Mouse (Mus musculus): ENCODE results near the gene Acot8.

Gene Acot8

DNA sequence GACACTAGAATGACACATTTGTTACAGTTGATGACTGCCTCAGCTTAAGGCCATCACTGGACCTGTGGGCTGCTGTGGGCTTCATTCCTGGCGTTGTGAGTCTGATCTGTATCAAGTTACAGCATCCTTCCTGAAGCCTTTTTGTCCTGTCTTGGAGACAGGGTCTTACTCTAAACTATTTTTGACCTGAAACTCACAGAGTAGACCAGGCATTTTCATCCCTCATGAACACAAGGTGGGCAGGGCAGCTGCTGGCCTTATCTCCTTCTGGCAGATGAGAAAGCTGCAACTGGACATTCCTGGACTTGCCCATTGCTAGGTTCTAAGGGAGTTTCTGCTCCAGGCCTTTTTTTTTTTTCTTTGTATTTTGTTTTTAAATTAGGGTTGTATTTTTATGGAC is 46.0 kb downstream of the Acot8 start:
- in situ Hi-C loops (cut with MboI, MseI) = no loop called here

DNA sequence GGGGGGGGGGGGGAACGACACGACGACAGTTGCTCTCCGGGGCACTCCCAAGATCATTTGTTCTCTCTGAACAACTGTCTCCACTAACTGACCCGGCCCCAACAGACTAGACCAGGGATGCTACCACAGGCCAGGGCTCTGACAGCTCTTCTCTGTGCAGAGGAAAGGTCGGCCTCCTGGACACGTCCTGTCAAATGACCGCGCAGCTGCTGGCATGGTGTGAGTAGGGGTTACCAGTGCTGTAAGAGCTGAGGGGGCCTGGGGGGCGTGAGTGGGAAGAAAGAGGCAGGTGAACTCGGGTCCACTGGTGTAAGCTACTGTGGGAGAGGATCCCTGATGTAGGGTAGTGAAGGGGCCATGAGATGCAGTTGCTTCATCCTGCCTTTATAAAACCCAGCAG is 46.8 kb downstream of the Acot8 start:
- in situ Hi-C loops (cut with MboI, MseI) = no loop called here

DNA sequence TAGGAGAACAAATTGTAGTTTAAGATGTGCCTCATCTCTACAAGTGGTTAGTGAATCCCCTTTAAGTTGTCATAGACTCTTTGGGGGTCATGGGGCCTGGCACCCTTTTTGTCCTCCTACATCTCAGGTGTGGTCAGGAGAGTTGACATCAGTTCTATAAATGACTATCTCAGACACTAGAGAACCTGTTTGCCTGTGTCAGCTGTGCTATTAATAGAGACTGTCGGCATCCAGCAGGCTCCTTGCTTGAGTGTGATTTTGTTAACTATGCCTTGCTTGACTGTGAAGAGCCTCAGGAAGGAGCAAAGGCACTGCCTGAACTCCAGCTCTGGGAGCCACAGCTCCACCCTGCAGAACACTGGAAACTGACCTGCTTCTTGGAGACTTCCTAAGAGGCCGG is 49.9 kb downstream of the Acot8 start:
- in situ Hi-C loops (cut with MboI, MseI) = no loop called here

DNA sequence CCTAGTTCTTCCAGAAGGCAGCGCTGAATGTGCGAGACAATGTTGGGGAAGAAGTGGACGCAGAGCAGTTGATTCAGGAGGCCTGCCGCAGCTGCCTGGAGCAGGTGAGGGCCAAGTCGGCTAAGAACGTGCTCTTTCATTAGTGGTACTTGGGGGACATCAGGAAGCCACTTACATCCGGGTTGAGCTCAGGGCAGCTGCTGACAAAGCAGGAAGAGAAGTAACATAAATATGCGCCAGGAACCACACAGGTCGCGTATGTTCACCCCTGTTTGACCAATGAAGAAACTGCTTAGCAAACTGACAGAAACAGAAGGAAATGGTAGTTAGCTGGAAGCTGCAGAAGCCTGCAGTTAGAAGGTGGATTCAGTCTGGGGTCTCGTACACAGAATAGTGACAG is 50.6 kb downstream of the Acot8 start:
- in situ Hi-C loops (cut with MboI, MseI) = no loop called here

DNA sequence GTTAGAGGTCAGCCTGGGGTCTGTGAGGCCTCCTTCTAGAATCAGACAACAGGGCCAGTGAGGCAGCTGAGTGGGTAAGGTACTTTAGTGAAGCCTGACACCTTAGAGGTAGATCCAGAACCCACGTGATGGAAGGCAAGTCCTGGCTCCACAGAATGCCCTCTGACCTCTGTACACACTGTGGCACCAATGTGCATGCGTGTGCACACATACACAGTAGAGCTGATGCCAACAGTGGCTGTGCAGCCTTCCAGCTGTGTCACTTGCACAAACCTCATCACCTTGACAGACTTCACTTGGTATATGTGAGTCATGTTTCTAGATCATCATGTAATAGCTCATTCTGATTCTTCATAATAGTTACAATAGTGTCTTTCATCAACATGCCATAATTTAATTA is 52.2 kb downstream of the Acot8 start:
- in situ Hi-C loops (cut with MboI, MseI) = no loop called here

DNA sequence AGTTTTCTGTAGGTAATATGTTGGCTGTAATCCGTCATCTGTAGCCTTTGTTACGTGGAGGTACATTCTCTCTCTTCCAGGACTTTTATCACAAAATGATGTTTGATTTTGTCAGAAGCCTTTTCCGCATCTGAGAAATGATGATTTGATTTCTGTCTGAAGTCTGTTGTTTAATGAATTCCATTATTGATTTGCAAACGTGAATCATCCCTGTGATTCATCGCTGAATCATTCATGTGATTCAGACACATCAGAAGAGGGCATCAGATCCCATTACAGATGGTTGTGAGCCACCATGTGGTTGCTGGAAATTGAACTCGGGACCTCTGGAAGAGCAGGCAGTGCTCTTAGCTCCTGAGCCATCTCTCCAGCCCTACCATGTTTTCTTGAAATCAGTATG is 55.7 kb downstream of the Acot8 start:
- in situ Hi-C loops (cut with MboI, MseI) = loop anchor here (25.0 kb wide), 1 partner anchor 312 kb away; the partner anchor contains the start of gene Sdc4

DNA sequence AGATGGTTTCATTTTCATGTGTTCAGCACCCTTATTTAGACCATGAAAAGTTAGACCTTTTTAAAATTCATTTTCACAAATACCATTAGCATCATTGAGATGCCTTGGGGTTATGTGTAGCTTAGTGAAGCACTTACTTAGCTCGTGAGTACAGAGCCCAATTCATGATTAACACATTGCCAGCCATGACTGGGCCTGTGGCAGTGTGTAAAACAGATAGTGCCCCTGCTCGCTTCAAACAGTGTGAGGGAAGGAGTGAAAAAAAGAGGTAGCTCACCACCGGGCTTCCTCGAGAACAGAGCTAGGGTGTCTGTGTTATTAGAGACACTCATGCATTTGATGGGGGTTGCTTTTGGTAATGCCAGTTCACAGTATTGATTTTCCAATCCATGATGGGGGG is 56.5 kb downstream of the Acot8 start:
- in situ Hi-C loops (cut with MboI, MseI) = loop anchor here (25.0 kb wide), 1 partner anchor 311 kb away; the partner anchor contains the start of gene Sdc4

DNA sequence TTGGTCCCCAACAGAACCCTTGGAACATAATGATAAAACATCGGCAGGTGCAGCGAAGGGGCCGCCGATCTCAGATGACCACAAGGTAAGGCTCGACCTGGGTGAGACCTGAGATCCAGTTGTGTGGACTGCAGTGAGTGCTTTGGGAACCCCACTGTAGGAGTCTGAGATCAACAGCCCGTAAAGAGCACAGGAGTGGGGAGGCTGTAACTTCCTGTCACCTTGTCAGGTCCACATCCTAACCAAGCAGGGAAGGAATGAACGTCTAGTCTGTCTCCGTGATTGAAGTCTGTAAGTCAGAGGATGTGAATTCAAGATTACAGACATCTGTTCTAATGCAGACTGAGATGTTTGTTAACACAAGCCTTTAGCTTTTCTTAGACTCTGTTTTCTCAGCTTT is 58.0 kb downstream of the Acot8 start:
- in situ Hi-C loops (cut with MboI, MseI) = loop anchor here (25.0 kb wide), 1 partner anchor 309 kb away; the partner anchor contains the start of gene Sdc4

DNA sequence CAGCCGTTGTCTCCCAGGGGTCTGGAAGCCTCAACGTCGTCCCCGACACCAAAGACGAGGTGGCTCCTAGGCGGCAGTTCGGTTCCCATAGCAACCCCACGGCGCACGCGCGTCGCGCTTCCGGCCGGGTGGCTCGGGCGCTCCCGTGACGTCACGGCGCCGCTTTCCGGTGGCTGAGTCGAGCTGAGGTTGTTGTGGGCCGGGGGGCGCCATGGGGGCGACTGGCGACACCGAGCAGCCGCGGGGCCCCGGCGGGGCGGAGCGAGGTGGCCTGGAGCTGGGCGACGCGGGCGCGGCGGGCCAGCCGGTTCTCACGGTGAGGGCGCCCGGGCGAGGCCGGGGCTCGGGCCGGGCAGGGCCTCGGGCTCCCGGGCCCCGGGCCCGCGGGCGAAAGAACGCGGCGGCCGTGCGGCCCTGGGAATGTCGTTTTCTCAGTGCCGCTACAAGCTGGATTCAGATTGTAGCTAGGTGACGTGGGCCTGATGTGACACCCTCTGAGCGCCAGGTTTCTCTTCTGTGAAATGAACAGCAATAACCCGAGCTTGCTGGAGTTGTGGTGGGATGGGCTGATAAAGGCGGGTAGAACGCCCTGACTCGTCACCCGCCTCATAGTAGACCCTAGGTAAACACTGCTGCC is 58.7 kb downstream of the Acot8 start, which contains the start of the genes Wfdc3 and Dnttip1:
Wfdc3 (minus strand) TSS at position 89 of the 637 bp plus-strand sequence.
Dnttip1 (plus strand) TSS at position 141 of the 637 bp plus-strand sequence.
- in situ Hi-C loops (cut with MboI, MseI) = loop anchor here (25.0 kb wide), 1 partner anchor 309 kb away; the partner anchor contains the start of gene Sdc4

DNA sequence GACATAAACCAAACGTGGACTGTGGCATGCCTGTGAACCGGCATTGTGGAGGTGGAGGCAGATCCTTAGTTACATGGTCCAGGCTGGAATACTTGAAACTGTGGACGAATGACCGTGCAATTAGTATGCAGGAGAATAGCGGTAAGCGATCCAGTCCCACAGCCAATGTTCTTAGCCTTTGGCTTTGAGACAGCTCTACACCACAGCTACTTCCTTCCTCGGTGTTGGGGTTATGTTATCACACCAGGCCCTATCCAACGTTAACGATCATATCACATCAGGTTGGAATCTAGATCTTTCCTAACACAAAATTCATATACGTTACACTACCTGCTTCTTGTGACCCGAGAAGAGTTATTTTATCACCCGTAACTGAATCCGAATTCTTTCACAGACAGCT is 59.7 kb downstream of the Acot8 start:
- in situ Hi-C loops (cut with MboI, MseI) = loop anchor here (25.0 kb wide), 1 partner anchor 308 kb away; the partner anchor contains the start of gene Sdc4
